Mouse (Mus musculus) forebrain, embryonic 13.5 days (tissue): Measurements from ENCODE around the gene Csrnp3. TPM values are rescaled to one million over a fixed set of nuclear protein-coding genes. Genes with fewer than 3 reads are reported as not detected.

Experiments
- ATAC-seq: fragments of 200-750 bp; cut with Nextera tagmentation; 2 replicates; pipeline ENCODE4 v1.8.0; 2017
- H3K27ac ChIP-seq: fragments of 300-500 bp; sonication (generic); 2 replicates; pipeline ENCODE4 v1.5.1; 2015; ENCODE audit warnings: inconsistent platforms, mild to moderate bottlenecking, moderate library complexity
- H3K27me3 ChIP-seq: fragments of 300-500 bp; sonication (generic); 2 replicates; pipeline ENCODE4 v1.6.1; 2015; ENCODE audit warnings: mild to moderate bottlenecking, inconsistent platforms
- H3K36me3 ChIP-seq: fragments of 300-500 bp; sonication (generic); 2 replicates; pipeline ENCODE4 v1.6.1; 2015; ENCODE audit warnings: mild to moderate bottlenecking, inconsistent platforms; ENCODE audit not compliant: poor library complexity, severe bottlenecking
- H3K4me1 ChIP-seq: fragments of 300-500 bp; sonication (generic); 2 replicates; pipeline ENCODE4 v1.6.1; 2015; ENCODE audit warnings: inconsistent platforms
- H3K4me2 ChIP-seq: fragments of 300-500 bp; sonication (generic); 2 replicates; pipeline ENCODE4 v1.6.1; 2015; ENCODE audit warnings: inconsistent platforms, mild to moderate bottlenecking, moderate library complexity
- H3K4me3 ChIP-seq: fragments of 300-500 bp; sonication (generic); 2 replicates; pipeline ENCODE4 v1.5.1; 2015; ENCODE audit warnings: mild to moderate bottlenecking, inconsistent platforms
- H3K9ac ChIP-seq: fragments of 300-500 bp; sonication (generic); 2 replicates; pipeline ENCODE4 v1.6.1; 2015; ENCODE audit warnings: mild to moderate bottlenecking, inconsistent platforms
- H3K9me3 ChIP-seq: fragments of 300-500 bp; sonication (generic); replicated peaks from 2 replicates; pipeline ENCODE4 v1.6.1; 2016; ENCODE audit warnings: inconsistent platforms
- WGBS: fragments of 180-500 bp; shearing (Covaris S2); methylation state at CpG from one replicate; pipeline ENCODE4 v1.1.7; 2015; 5-methylcytosine and 5-hydroxymethylcytosine counted together
- polyA plus RNA-seq: library from polyadenylated mRNA; unstranded; fragments of >200 nt; fragmentation: Nextera tagmentation; extraction: Ambion mirVana; gene quantifications from 2 replicates; pipeline ENCODE4 v1.2.1, GENCODE M21; 2015

Csrnp3 gene
- polyA plus RNA-seq, 1 experiment from 2014 or later: 43.7 TPM

- Histone ChIP-seq H3K36me3 (no peaks in the 10 kb centered on the region), H3K27ac (no peak overlapping the region; the same call in 1 of the 2 replicates), H3K4me3 (no peak overlapping the region), H3K27me3 (no peaks in the 10 kb centered on the region), H3K9me3 (no peaks in the 10 kb centered on the region), H3K4me1 (peaks cover 50% of the 10 kb centered on the region), H3K4me2 (no peak overlapping the region), H3K9ac (no peak overlapping the region)
- no peak for ATAC-seq
- WGBS: 38% methylated on average over 4 of the region's 4 CpGs
These were observed 145.2 kb downstream of the Csrnp3 start for GRCm38 (mm10) chr2:65990754-65991153.

GRCm38 (mm10) chr2:65993371-65993770 lies 147.8 kb downstream of the Csrnp3 start:
- Histone ChIP-seq H3K9me3 (no peaks in the 10 kb centered on the region), H3K9ac (no peak overlapping the region), H3K27me3 (no peaks in the 10 kb centered on the region), H3K4me2 (peak overlapping the region; percentile 37), H3K4me3 (no peak overlapping the region), H3K4me1 (peaks cover 48% of the 10 kb centered on the region), H3K36me3 (no peaks in the 10 kb centered on the region), H3K27ac (peak overlapping the region; percentile 85)
- 20% methylated on average over 14 of the region's 14 CpGs for WGBS
- peak; percentile 6; the same call in 1 of the 2 replicates for ATAC-seq

- Histone ChIP-seq H3K9ac (no peak overlapping the region), H3K9me3 (no peaks in the 10 kb centered on the region), H3K4me3 (no peak overlapping the region), H3K4me1 (peaks cover 48% of the 10 kb centered on the region), H3K4me2 (peak overlapping the region; percentile 30), H3K36me3 (no peaks in the 10 kb centered on the region), H3K27me3 (no peaks in the 10 kb centered on the region), H3K27ac (peak overlapping the region; percentile 78)
- ATAC-seq: peak; percentile 95
- 15% methylated on average over 13 of the region's 13 CpGs for WGBS
These were observed 149.4 kb downstream of the Csrnp3 start for GRCm38 (mm10) chr2:65994886-65995468.

- Histone ChIP-seq H3K27ac (no peak overlapping the region), H3K9me3 (no peaks in the 10 kb centered on the region), H3K4me1 (peaks cover 23% of the 10 kb centered on the region), H3K36me3 (peaks cover 8% of the 10 kb centered on the region; the same call in 1 of the 2 replicates), H3K4me2 (no peak overlapping the region), H3K4me3 (no peak overlapping the region), H3K27me3 (no peaks in the 10 kb centered on the region), H3K9ac (no peak overlapping the region)
- ATAC-seq: no peak
- WGBS: 93% methylated on average over 2 of the region's 2 CpGs
These were observed 153.2 kb downstream of the Csrnp3 start for GRCm38 (mm10) chr2:65998747-65999146.

GRCm38 (mm10) chr2:66008995-66009654 lies 163.6 kb downstream of the Csrnp3 start:
- H3K27ac ChIP-seq: peak overlapping the region; percentile 45
- peaks cover 7% of the 10 kb centered on the region for H3K4me1 ChIP-seq
- no peak overlapping the region for H3K4me3 ChIP-seq
- no peaks in the 10 kb centered on the region for H3K27me3 ChIP-seq
- H3K9ac ChIP-seq: no peak overlapping the region
- 0 out of 2 replicates have a peak overlapping the region, but pooled peaks have one; percentile 13 for H3K4me2 ChIP-seq
- no peaks in the 10 kb centered on the region for H3K9me3 ChIP-seq
- peaks cover 6% of the 10 kb centered on the region for H3K36me3 ChIP-seq
- ATAC-seq: peak; percentile 67; the same call in 1 of the 2 replicates
- 49% methylated on average over 19 of the region's 19 CpGs for WGBS

- H3K4me1 ChIP-seq: peaks cover 7% of the 10 kb centered on the region
- H3K9ac ChIP-seq: no peak overlapping the region
- H3K36me3 ChIP-seq: peaks cover under 1% of the 10 kb centered on the region; the same call in 1 of the 2 replicates
- H3K4me3 ChIP-seq: no peak overlapping the region
- no peak overlapping the region for H3K27ac ChIP-seq
- no peaks in the 10 kb centered on the region for H3K27me3 ChIP-seq
- no peak overlapping the region for H3K4me2 ChIP-seq
- H3K9me3 ChIP-seq: no peaks in the 10 kb centered on the region
- 0 out of 2 replicates have a peak, but pooled peaks have one; percentile 30 for ATAC-seq
- WGBS: 81% methylated on average over 2 of the region's 2 CpGs
These were observed 164.1 kb downstream of the Csrnp3 start for GRCm38 (mm10) chr2:66009677-66010076.

- no peak overlapping the region for H3K27ac ChIP-seq
- no peak overlapping the region for H3K4me3 ChIP-seq
These were observed 173.1 kb downstream of the Csrnp3 start for GRCm38 (mm10) chr2:66018711-66019110.

GRCm38 (mm10) chr2:66019235-66019634 lies 173.7 kb downstream of the Csrnp3 start:
- Histone ChIP-seq H3K4me2 (no peak overlapping the region), H3K9me3 (no peaks in the 10 kb centered on the region), H3K4me1 (no peaks in the 10 kb centered on the region), H3K36me3 (peaks cover 31% of the 10 kb centered on the region), H3K27ac (no peak overlapping the region), H3K4me3 (no peak overlapping the region), H3K27me3 (no peaks in the 10 kb centered on the region), H3K9ac (no peak overlapping the region)
- no peak for ATAC-seq
- WGBS: 97% methylated on average over 19 of the region's 19 CpGs

More at GRCm38 (mm10) chr2:66018711-66019110, 173.1 kb downstream of the Csrnp3 start:
- Histone ChIP-seq H3K27me3 (no peaks in the 10 kb centered on the region), H3K9ac (no peak overlapping the region), H3K4me1 (no peaks in the 10 kb centered on the region), H3K9me3 (no peaks in the 10 kb centered on the region), H3K4me2 (no peak overlapping the region), H3K36me3 (peaks cover 28% of the 10 kb centered on the region)
- no peak for ATAC-seq
- WGBS: 91% methylated on average over 9 of the region's 9 CpGs

- Histone ChIP-seq H3K4me1 (no peaks in the 10 kb centered on the region), H3K27me3 (no peaks in the 10 kb centered on the region), H3K36me3 (peaks cover 35% of the 10 kb centered on the region), H3K9ac (no peak overlapping the region), H3K9me3 (no peaks in the 10 kb centered on the region), H3K4me2 (no peak overlapping the region), H3K4me3 (no peak overlapping the region), H3K27ac (no peak overlapping the region)
- 93% methylated on average over 9 of the region's 9 CpGs for WGBS
- no peak for ATAC-seq
These were observed 177.9 kb downstream of the Csrnp3 start for GRCm38 (mm10) chr2:66023419-66023818.

GRCm38 (mm10) chr2:66024837-66025236 lies 179.3 kb downstream of the Csrnp3 start:
- no peak overlapping the region for H3K4me3 ChIP-seq
- no peaks in the 10 kb centered on the region for H3K9me3 ChIP-seq
- H3K27me3 ChIP-seq: no peaks in the 10 kb centered on the region
- no peak overlapping the region for H3K27ac ChIP-seq
- peaks cover 5% of the 10 kb centered on the region for H3K4me1 ChIP-seq
- H3K9ac ChIP-seq: no peak overlapping the region
- H3K36me3 ChIP-seq: peaks cover 28% of the 10 kb centered on the region
- 71% methylated on average over 6 of the region's 6 CpGs for WGBS
- no peak for ATAC-seq
- no peak overlapping the region for H3K4me2 ChIP-seq

- Histone ChIP-seq H3K27ac (no peak overlapping the region), H3K4me1 (peaks cover 5% of the 10 kb centered on the region), H3K4me3 (no peak overlapping the region), H3K9me3 (no peaks in the 10 kb centered on the region), H3K36me3 (peaks cover 7% of the 10 kb centered on the region; the same call in 1 of the 2 replicates), H3K4me2 (no peak overlapping the region), H3K9ac (no peak overlapping the region), H3K27me3 (no peaks in the 10 kb centered on the region)
- ATAC-seq: peak; percentile 68
- 3% methylated on average over 5 of the region's 5 CpGs for WGBS
These were observed 183.2 kb downstream of the Csrnp3 start for GRCm38 (mm10) chr2:66028812-66029211.

GRCm38 (mm10) chr2:66034907-66035679 lies 189.5 kb downstream of the Csrnp3 start:
- ATAC-seq: peak; percentile 84
- no peak overlapping the region for H3K4me3 ChIP-seq
- H3K27ac ChIP-seq: no peak overlapping the region
- 69% methylated on average over 9 of the region's 9 CpGs for WGBS
- no peak overlapping the region for H3K4me2 ChIP-seq
- H3K4me1 ChIP-seq: peaks cover 10% of the 10 kb centered on the region; the same call in 1 of the 2 replicates
- no peaks in the 10 kb centered on the region for H3K9me3 ChIP-seq
- no peaks in the 10 kb centered on the region for H3K36me3 ChIP-seq
- H3K9ac ChIP-seq: no peak overlapping the region
- H3K27me3 ChIP-seq: peaks cover 37% of the 10 kb centered on the region
